Mouse (Mus musculus) v-Abl transformed pro-B cells (cell line): ENCODE data around the gene Caps2.
"Not testable (repeated sequence)": the region's sequence is repeated elsewhere in the genome, so short reads cannot be mapped to it uniquely, and the experiment has no call there.

Experiments used
- in situ Hi-C, 2 experiments: fragments of 400-800 bp; cut with MboI; formaldehyde crosslinking; loops; one replicate each; pipeline ENCODE4 v1.15.1; 2025; ENCODE audit not compliant: unreplicated experiment in 2 of 2

Caps2 gene

DNA sequence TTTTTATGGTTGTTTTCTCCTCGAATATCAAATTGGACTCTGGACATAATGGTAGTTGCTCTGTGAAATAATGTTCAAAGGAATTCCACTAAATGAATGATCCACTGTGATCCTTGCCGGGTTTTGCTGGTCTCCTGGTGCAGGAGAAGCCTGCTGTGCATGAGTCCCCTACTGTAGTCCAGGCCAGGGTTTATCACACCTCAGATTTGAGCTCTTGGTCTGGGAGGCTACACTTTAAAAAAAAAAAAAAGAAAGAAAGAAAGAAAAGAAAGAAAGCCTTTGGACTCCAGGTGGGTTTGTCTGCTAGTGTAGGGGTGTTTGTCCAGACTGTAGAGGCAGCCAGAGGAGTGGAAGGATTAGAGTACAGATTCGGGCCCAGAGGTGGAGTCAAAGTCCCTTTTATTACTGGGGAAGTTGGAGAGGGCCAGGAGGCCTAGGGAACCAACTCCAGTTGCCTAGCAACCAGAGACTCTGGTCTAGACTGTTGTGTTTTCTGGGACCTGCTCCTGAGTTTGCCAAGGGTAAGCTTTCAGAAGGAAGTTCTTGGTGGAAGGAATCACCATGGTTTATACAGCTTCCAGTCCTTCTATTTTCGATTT lies at the start of gene Caps2:
Caps2 (plus strand) TSS at position 454 of the 599 bp plus-strand sequence.
- in situ Hi-C loops, result no loop called here

DNA sequence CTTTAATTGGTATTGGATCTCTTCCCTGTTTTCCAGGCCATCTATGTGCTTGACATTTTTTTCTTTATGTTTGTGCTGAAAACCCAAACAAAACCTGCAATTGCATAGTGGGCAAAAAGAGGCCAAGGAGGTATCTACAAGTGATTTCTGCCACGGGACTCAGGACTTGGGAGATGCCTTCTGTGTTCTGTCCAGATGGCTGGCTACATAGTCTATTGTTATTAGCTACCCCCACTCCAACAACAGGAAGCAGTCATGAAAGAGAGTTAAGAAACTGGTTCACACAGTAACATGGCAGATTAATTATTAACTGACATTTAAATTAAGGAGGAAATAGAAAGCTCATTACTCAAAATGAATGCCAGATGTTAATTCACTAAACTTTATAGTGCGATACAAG lies 38.3 kb upstream of the Caps2 start:
- in situ Hi-C loops, result not testable (repeated sequence)

DNA sequence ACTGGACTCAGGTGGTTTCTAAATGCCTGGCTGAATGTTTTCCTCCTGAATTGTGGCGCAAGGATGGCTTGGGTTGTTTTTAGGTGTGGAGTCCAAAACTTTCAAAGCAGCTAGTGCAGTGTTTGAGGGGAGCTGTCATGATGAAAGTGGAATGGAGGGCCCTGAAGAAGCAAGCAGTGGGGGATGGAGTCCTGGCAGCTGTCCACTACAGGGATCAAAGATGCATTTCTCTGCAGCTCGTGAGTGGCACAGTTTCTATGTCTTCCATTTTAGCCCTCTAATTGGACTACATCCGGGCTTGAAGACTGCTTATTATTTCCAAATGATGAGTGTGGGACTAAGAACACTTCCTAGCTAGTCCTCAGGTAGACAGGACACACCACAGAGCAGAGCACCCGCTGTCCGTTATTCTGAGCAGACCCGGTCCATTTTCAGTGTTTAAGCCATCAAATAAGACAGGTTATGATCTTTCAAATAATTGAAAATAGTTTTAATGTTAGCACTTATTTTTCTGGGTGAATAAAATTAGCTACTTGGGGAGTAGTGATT lies 35.7 kb upstream of the Caps2 start:
- in situ Hi-C loops, result not testable (repeated sequence)

DNA sequence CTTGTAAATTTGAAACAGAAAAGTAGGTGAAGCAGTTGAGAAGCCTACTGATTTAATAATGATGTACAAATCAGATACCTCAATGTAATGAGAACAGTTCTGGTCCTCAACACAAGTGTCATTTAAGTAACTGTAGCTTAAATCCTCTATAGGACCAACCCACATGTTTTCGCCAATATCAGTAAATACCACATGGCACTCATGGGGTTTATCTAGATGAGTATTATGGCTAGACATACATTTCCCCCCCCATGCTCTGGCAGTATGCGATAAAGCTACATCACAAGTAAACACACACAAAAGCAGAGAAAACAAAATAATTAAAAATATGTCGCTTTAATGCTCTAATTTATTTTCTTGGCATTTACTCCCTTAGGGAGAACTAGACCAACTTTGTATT lies 31.2 kb upstream of the Caps2 start:
- in situ Hi-C loops, result no loop called here

DNA sequence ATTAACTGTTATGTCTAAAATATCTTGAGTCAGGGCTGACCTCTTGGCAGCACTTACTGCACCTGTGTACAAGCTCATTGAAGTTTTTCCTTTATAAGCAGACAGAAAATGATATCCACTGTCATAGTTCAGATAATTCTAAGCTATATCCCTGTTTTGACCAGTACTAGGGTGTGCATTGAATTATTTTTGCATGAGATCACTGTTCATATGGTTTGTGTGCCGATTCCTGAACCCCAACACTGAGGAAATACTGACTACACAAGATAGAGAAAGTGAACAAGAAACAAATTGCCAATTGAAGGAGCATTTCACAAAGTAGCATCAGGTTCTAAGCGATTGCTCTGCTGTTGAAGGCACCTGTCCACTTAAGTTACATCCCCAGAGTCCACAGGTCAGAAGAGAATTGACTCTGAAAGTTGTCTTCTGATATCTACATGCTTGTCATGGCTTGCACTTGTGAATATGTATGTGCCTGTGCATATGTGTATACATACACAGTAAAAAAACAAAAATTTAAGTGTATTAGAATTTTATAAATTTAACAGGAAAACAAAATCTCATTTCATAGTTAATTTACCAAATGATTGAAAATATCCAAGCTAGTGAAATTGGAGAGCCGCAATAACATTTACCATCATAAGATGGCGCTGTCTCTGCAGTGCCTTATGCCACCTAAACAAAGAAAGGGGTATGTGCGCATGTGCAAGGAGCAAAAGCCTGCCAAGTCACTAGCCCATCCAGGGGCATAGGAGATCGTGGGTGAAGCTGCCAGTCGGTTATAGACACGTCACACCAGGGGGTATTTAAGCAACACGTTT lies 25.2 kb upstream of the Caps2 start:
- in situ Hi-C loops, result no loop called here

DNA sequence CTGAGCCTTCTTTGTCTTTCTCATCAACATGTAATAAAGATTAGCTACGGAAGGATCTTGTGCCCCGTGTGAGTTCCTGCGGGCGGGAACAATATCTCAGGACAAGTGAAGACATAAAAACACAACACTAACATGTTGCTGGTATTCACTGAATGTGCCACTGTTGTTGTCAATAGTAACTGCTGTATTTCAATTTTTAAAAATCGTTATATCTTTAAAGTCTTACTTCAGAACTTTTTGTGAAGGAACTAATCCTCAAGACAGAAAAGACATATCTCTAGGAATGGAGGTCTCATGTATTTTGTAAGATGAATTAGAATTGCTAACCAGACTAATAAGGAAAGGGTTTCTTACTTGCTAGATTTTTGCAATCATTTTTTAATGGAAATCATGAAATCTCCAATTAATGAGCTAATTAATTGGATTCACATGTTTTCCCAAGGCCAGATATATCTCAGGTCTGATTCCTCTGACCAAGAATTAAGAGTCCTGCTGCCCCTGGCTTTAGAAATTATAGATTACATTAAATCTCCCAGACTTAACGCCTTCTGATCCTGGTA lies 24.5 kb upstream of the Caps2 start:
- in situ Hi-C loops, result no loop called here

DNA sequence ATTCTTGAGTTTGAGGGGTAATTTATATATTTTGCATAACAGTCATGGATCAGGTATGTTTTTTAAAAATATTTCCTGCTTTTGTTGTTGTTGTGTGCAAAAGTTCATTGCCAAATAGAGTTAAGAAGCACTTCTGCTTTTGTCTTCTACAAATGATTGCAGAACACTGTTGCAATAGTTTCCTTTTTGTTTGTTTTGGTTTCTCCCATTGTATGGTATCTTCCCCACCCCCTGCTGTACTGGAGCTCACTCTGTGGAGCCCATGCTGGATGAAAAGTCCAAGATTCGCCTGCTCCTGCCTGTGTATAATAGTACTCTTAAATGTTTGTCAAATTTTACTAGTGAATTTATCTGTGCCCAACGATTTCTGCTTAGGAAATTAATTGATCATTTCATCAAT lies 23.6 kb upstream of the Caps2 start:
- in situ Hi-C loops, result no loop called here

DNA sequence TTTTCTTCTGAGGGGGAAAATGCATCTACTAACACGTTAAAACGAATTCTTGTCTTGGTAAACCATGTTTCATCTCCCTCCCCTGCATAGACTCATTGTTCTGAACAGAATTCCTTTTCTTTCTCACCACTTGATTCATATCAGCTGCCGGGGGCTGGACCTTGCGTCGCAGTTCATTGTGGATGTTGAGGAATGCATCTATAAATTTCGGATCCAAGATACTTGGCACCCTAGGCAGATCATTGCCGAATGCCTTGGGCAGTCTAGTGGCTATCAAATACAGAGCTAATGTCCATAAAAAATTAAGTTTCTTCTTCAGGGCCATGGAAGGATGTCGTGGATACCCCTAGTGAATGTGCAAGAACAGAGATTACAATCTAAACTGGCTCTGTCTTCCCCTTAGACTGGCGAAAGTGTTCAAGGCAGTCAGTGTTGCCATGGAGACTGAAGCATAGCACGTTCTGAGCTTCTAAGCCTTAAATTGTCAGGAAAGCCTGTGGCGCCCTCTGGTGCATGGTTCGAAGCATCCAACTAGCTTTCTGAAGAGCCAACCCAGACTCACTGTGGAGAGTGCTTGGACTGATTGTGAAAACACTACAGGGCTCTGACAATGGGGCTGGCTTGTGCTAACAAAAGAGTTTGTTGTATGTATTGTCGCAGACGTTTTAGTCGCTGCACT lies 3.4 kb upstream of the Caps2 start, which contains the start of gene Glipr1l3:
Glipr1l3 (minus strand) TSS at position 446 of the 679 bp plus-strand sequence.
- in situ Hi-C loops, result not testable (repeated sequence)

DNA sequence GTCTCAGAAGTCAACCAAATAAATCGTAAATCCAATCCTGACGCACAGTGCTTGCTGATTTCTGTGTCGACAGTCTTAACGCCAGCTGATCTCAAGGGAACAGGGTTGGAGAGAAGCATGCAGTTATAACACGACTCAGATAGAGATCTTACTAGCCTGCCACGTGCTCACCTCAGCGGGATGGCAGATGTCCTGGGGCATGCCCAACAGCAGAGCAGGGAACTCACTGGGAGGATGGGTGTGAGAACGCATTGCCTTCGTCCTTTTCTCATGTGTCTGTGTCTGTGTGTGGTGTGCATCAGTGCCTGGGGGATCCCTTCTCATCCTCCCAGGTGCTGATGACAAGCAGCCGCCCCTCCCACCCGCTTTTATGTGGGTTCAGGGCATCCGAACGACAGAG lies 13.6 kb downstream of the Caps2 start:
- in situ Hi-C loops, result not testable (repeated sequence)

DNA sequence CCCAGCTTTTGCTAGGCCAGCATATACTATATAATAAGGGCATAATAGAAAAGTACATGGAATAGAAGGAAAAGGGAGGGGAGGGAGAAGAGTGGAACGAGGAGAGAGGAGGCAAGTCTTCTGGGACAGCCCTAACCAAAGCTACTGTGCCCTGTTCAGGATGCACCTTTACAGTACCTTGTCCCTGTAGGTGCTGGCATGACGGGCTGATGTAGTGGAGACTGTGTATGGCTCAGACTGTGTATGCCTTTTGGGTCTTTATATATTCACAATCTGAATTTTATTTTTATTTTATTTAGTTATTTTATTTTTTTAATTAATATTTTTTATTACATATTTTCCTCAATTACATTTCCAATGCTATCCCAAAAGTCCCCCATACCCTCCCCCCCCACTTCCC lies 30.5 kb downstream of the Caps2 start:
- in situ Hi-C loops, result not testable (repeated sequence)

DNA sequence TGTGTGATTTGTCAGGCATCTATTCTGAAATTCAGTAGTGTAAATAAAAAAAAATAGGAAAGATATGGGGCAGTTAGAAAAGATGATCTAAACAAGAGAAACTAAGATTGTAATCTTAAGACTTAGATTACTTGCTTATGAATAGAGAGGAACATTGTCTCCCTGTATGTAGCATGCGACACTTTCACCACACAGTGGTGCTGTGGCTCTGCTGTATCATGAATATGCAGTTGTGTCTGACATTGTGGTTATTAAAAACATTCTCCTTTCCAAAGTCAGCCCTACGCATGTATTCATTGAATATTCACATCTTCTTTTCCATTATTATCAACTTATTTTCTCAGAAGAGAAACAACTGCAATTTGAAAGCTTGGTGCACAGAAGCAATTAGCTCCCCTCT lies 40.0 kb downstream of the Caps2 start:
- in situ Hi-C loops, result no loop called here

DNA sequence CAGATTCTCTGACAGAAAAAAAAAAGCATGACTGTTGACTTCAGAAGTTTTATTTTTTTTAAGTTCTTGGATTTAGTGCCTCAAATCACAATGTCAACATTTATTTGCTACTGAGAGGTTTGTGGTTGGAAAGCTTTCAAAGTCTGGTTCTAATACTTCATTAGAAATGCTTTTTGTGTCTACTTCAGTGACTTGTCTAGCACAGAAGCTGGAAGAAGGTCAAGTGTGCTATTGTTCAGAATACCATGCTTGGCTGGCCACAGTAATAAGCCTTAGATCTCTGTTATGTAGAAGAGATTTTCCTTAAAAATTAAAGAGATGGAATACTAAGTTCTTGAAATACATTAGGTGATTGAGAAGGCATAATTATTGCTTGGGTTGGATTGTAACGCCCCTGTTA lies 63.7 kb downstream of the Caps2 start:
- in situ Hi-C loops, result no loop called here

DNA sequence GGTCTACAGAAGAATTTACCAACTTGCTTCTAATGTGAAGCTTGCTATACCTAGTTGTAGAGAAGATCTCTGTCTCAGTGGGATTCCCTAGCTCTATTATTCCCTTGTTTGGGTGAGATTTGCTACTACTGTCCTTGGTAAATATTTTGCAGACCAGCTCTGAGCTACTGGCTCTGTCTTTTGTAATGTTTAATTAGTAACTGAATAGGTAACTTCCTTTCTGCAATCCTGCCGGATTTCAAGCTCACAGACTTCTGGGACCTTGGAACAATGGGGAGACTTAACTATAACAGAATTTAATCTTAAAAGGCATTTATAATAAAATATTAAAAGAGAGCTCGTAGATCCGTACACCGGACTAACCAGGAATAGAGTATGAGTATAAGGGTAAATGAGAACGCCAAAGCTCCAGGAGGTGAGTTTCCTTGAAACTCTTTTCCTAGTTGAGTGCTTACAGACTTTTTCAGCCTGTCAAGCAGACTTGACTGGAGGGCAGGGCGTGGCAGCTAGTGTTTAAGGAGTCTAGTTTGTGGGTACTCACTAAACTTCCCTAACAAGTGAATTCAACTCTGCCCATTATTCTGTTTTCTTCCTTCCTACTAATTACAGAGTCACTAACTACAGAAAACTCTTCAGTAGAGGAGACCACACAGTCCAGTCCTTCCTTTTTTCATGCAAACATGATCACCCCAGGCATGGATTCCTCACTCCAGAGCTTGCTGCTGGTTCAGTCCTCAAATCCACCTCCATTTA lies 65.8 kb downstream of the Caps2 start:
- in situ Hi-C loops, result not testable (repeated sequence)

DNA sequence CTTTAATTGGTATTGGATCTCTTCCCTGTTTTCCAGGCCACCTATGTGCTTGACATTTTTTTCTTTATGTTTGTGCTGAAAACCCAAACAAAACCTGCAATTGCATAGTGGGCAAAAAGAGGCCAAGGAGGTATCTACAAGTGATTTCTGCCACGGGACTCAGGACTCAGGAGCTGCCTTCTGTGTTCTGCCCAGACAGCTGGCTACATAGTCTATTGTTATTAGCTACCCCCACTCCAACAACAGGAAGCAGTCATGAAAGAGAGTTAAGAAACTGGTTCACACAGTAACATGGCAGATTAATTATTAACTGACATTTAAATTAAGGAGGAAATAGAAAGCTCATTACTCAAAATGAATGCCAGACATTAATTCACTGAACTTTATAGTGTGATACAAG lies 69.3 kb downstream of the Caps2 start:
- in situ Hi-C loops, result not testable (repeated sequence)

DNA sequence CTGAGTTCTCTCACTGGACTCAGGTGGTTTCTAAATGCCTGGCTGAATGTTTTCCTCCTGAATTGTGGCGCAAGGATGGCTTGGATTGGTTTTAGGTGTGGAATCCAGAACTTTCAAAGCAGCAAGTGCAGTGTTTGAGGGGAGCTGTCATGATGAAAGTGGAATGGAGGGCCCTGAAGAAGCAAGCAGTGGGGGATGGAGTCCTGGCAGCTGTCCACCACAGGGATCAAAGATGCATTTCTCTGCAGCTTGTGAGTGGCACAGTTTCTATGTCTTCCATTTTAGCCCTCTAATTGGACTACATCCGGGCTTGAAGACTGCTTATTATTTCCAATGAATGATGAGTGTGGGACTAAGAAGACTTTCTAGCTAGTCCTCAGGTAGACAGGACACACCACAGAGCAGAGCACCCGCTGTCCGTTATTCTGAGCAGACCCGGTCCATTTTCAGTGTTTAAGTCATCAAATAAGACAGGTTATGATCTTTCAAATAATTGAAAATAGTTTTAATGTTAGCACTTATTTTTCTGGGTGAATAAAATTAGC lies 72.0 kb downstream of the Caps2 start:
- in situ Hi-C loops, result not testable (repeated sequence)

DNA sequence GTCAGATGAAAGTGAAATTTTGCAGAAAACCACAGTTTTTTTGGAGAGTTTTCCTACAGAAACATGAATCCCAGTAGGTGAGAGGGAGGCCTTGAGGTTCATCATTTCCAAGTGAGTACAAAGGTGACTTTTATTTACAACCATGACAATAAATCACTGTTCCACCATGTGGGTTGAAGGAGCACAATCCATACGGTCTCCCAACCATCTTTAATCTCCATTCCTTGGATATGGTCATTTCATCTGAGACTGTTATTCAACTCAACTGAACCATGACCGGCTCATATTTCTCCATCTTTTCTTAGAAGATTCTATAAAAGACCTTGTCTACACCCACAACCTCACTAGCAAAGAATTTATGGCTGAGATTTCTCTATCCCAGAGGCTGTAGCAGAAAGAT lies 84.9 kb downstream of the Caps2 start:
- in situ Hi-C loops, result no loop called here

DNA sequence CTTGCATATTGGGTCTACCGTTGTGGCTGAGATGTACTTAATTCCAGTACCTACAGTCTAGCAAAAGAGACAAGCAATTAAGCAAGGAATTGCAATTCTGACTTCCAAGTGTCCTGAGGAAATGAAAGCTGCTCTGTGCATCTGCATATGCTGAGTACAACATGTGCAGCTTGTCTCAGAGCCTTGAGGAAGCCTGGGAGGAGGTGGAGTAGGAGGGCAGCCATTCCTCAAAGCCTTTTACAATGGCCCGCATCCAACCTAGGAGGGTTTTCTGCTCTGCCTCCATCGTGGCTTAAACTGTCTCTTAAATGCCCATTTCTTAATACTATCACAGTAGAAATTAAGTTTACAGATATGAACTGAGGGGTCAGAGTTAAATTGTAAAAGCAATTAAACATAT lies 100.0 kb downstream of the Caps2 start:
- in situ Hi-C loops, result no loop called here
